Mouse (Mus musculus) liver, embryonic 14 days (tissue): Measurements from ENCODE around the gene Tspan8. TPM values are rescaled to one million over a fixed set of nuclear protein-coding genes. Genes with fewer than 3 reads are reported as not detected.

Experiments used
- polyA plus RNA-seq: library from polyadenylated mRNA; depleted of rRNA; stranded (reverse); fragments of >200 nt; gene quantifications from 2 replicates; pipeline ENCODE4 v1.2.3, GENCODE M21; 2012; rRNA removed

Tspan8 gene
- polyA plus RNA-seq, result 35.5 and 41.5 TPM in 2 replicates

GRCm38 (mm10) chr10:115816511-115816910 lies at the start of gene Tspan8:
Gene Tspan8, plus strand, starts transcription at chr10:115816832.

Other genes with a start within 250 kb of the Tspan8 start
- gene A930009A15Rik, start 246.8 kb upstream of the Tspan8 start, polyA plus RNA-seq, result not detected in 2 replicates
- gene Lgr5, start 229.1 kb upstream of the Tspan8 start, polyA plus RNA-seq, result 0.55 and 0.69 TPM in 2 replicates
- 0.10 and 0.13 TPM in 2 replicates for gene Ptprr, start 201.4 kb downstream of the Tspan8 start, polyA plus RNA-seq